Mouse (Mus musculus) kidney, embryonic 16.5 days (tissue): ENCODE results near the gene Gm11634. TPM values are rescaled to one million over a fixed set of nuclear protein-coding genes. Genes with fewer than 3 reads are reported as not detected.
"Not testable (repeated sequence)": the region's sequence is repeated elsewhere in the genome, so short reads cannot be mapped to it uniquely, and the experiment has no call there.

Source experiments
- ATAC-seq: fragments of 200-750 bp; cut with Nextera tagmentation; 2 replicates; pipeline ENCODE4 v1.8.0; 2017; ENCODE audit warnings: moderate TSS enrichment; ENCODE audit not compliant: low FRiP score, low TSS enrichment
- H3K27ac ChIP-seq: fragments of 300-500 bp; sonication (generic); 2 replicates; pipeline ENCODE4 v1.5.1; 2014; ENCODE audit warnings: low read length
- H3K27me3 ChIP-seq: fragments of 300-500 bp; sonication (generic); 2 replicates; pipeline ENCODE4 v1.6.1; 2014; ENCODE audit warnings: low read length, control low read depth, mixed read lengths; ENCODE audit not compliant: insufficient read depth
- H3K36me3 ChIP-seq: fragments of 300-500 bp; sonication (generic); 2 replicates; pipeline ENCODE4 v1.6.1; 2014; ENCODE audit warnings: low read length, control low read depth, mixed read lengths; ENCODE audit not compliant: insufficient read depth
- H3K4me1 ChIP-seq: fragments of 300-500 bp; sonication (generic); 2 replicates; pipeline ENCODE4 v1.6.1; 2014; ENCODE audit warnings: low read length, control low read depth, mixed read lengths; ENCODE audit not compliant: insufficient read depth
- H3K4me2 ChIP-seq: fragments of 300-500 bp; sonication (generic); replicated peaks from 2 replicates; pipeline ENCODE4 v1.6.1; 2014; ENCODE audit warnings: low read depth, low read length
- H3K4me3 ChIP-seq: fragments of 300-500 bp; sonication (generic); 2 replicates; pipeline ENCODE4 v1.5.1; 2014; ENCODE audit warnings: mild to moderate bottlenecking, low read length
- H3K9ac ChIP-seq: fragments of 300-500 bp; sonication (generic); replicated peaks from 2 replicates; pipeline ENCODE4 v1.6.1; 2014; ENCODE audit warnings: low read length
- H3K9me3 ChIP-seq: fragments of 300-500 bp; sonication (generic); 2 replicates; pipeline ENCODE4 v1.6.1; 2016; ENCODE audit warnings: low read length, control low read depth
- WGBS: fragments of 180-500 bp; shearing (Covaris S2); extraction: QIAGEN DNeasy Blood & Tissue Kit; methylation state at CpG from one replicate; pipeline ENCODE4 v1.1.7; 2014; 5-methylcytosine and 5-hydroxymethylcytosine counted together
- polyA plus RNA-seq: library from polyadenylated mRNA; unstranded; fragments of >200 nt; fragmentation: Nextera tagmentation; extraction: Ambion mirVana; gene quantifications from 2 replicates; pipeline ENCODE4 v1.2.1, GENCODE M21; 2015

The Gm11634 gene
- polyA plus RNA-seq, 1 experiment from 2014 or later = not detected

GRCm38 (mm10) chr11:101639761-101640160 lies 40.7 kb upstream of the Gm11634 start:
- H3K4me2 ChIP-seq = no peak overlapping the region

GRCm38 (mm10) chr11:101635660-101636059 lies 36.6 kb upstream of the Gm11634 start:
- 35% methylated on average over 10 of the region's 10 CpGs for WGBS
- Histone ChIP-seq H3K27me3 (no peaks in the 10 kb centered on the region), H3K36me3 (0 out of 2 replicates have a peak, but pooled peaks cover 7% of the 10 kb centered on the region), H3K27ac (no peak overlapping the region), H3K4me3 (no peak overlapping the region), H3K4me1 (no peaks in the 10 kb centered on the region), H3K9ac (no peak overlapping the region), H3K9me3 (no peaks in the 10 kb centered on the region), H3K4me2 (no peak overlapping the region)
- ATAC-seq = peak; percentile 35; the same call in 1 of the 2 replicates

More at GRCm38 (mm10) chr11:101639761-101640160, 40.7 kb upstream of the Gm11634 start:
- Histone ChIP-seq H3K27ac (no peak overlapping the region), H3K4me3 (no peak overlapping the region), H3K9me3 (no peaks in the 10 kb centered on the region), H3K36me3 (no peaks in the 10 kb centered on the region), H3K4me1 (0 out of 2 replicates have a peak, but pooled peaks cover 6% of the 10 kb centered on the region), H3K27me3 (no peaks in the 10 kb centered on the region), H3K9ac (no peak overlapping the region)
- WGBS = 91% methylated on average over 4 of the region's 4 CpGs
- ATAC-seq = no peak

DNA sequence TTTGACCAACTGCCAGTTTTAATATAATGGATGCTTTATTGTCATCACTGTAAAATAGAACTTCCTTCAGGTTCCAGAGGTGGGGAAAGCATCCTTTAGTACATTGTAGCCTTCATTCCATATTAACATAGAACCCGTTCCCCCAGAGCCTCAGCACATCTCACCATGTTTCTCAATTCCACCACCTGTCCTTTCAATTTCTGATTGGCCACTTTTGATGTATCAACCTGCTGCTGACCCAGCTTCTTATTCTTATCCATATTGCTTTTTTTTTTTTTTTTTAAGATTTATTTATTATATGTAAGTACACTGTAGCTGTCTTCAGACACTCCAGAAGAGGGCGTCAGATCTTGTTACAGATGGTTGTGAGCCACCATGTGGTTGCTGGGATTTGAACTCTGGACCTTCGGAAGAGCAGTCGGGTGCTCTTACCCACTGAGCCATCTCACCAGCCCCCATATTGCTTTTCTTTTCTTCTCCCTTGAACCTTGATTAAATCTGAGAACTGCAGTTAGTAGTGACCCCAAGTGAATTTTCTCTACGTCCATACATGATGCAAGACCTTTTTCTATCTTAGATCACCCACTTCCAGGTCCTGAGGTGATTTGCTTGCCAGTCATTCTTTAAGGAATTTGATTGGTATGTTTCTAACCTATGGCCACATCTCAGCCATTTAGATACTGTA lies 29.8 kb upstream of the Gm11634 start:
- not testable (repeated sequence) for H3K36me3 ChIP-seq, H3K27me3 ChIP-seq, H3K9me3 ChIP-seq, H3K9ac ChIP-seq, H3K27ac ChIP-seq, ATAC-seq, H3K4me1 ChIP-seq
- H3K4me3 ChIP-seq = 0 out of 2 replicates have a peak overlapping the region, but pooled peaks have one; percentile 15
- peak overlapping the region; percentile 80 for H3K4me2 ChIP-seq
- WGBS = 73% methylated on average over 4 of the region's 5 CpGs

GRCm38 (mm10) chr11:101627857-101628559 lies 29.0 kb upstream of the Gm11634 start:
- WGBS = under 1% methylated on average over 33 of the region's 33 CpGs

GRCm38 (mm10) chr11:101626995-101627856 lies 28.2 kb upstream of the Gm11634 start, which contains the start of gene Rdm1:
Gene Rdm1, plus strand, starts transcription at chr11:101627195.
- Histone ChIP-seq H3K4me3 (peak within 1 kb of the TSS; percentile 66), H3K27ac (peak within 1 kb of the TSS; percentile 100), H3K27me3 (no peaks in the 10 kb centered on the region), H3K4me1 (peaks cover 6% of the 10 kb centered on the region; the same call in 1 of the 2 replicates), H3K4me2 (peak within 1 kb of the TSS; percentile 80), H3K9me3 (no peaks in the 10 kb centered on the region), H3K36me3 (no peaks in the 10 kb centered on the region), H3K9ac (peak within 1 kb of the TSS; percentile 94)
- ATAC-seq = peak; percentile 97
- WGBS = under 1% methylated on average over 32 of the region's 34 CpGs

More at GRCm38 (mm10) chr11:101627857-101628559, 29.0 kb upstream of the Gm11634 start:
- Histone ChIP-seq H3K4me3 (peak overlapping the region; percentile 66), H3K4me1 (peaks cover 6% of the 10 kb centered on the region; the same call in 1 of the 2 replicates), H3K27ac (peak overlapping the region; percentile 100), H3K4me2 (peak overlapping the region; percentile 80), H3K27me3 (no peaks in the 10 kb centered on the region), H3K9ac (peak overlapping the region; percentile 94), H3K9me3 (no peaks in the 10 kb centered on the region), H3K36me3 (no peaks in the 10 kb centered on the region)
- peak; percentile 53 for ATAC-seq

DNA sequence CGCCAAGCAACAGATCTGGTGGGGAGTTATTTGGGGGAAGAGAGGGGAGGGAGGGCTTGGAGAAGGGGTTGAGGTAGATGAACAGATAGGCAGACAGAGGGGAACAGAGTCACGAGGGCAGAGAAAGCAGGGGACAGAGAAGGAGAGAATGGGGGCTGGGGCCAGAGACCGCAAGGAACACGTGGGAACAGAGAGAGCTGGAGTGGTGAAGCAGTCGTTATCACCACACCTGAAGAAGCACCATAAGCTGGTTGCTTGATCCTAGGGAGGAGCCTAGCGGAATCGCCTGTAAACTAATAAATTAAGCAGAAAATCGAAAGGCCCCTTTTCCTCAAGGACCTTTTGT lies 27.6 kb upstream of the Gm11634 start:
- 1% methylated on average over 8 of the region's 8 CpGs for WGBS
- Histone ChIP-seq H3K27ac (peak overlapping the region; percentile 100), H3K9ac (peak overlapping the region; percentile 78), H3K4me1 (peaks cover 6% of the 10 kb centered on the region; the same call in 1 of the 2 replicates), H3K9me3 (no peaks in the 10 kb centered on the region), H3K27me3 (no peaks in the 10 kb centered on the region), H3K36me3 (no peaks in the 10 kb centered on the region), H3K4me3 (peak overlapping the region; percentile 51), H3K4me2 (peak overlapping the region; percentile 80)
- ATAC-seq = peak; percentile 11; the same call in 1 of the 2 replicates

- H3K27ac ChIP-seq, H3K9ac ChIP-seq, H3K36me3 ChIP-seq, H3K27me3 ChIP-seq, H3K4me3 ChIP-seq, H3K9me3 ChIP-seq, H3K4me2 ChIP-seq, ATAC-seq, H3K4me1 ChIP-seq: not testable (repeated sequence)
- WGBS = 74% methylated on average over 11 of the region's 11 CpGs
Measured at GRCm38 (mm10) chr11:101620022-101620655, 21.1 kb upstream of the Gm11634 start.

DNA sequence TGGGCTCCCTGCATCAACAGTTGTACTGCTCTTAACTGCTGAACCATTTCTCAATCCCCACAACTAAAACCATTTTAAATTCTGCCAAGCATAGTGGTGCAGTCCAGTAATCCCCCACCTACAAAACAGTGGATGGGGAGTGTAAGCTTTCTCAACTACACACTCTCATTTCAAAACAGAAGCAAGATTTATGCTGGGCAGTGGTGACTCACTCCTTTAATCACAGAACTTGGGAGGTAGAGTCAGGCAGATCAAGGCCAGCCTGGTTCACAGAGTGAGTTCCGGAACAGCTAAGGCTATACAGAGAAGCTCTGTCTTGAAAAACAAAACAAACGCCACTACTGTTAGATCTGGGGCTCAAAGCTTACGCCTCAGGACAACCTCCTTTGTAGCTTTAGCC lies 19.5 kb upstream of the Gm11634 start:
- H3K4me2 ChIP-seq = no peak overlapping the region
- no peak overlapping the region for H3K27ac ChIP-seq
- H3K9me3 ChIP-seq = no peaks in the 10 kb centered on the region
- no peaks in the 10 kb centered on the region for H3K36me3 ChIP-seq
- WGBS = 80% methylated on average over 3 of the region's 3 CpGs
- H3K27me3 ChIP-seq = no peaks in the 10 kb centered on the region
- no peak for ATAC-seq
- no peak overlapping the region for H3K9ac ChIP-seq
- no peak overlapping the region for H3K4me3 ChIP-seq
- H3K4me1 ChIP-seq = peaks cover 6% of the 10 kb centered on the region; the same call in 1 of the 2 replicates

- H3K27ac ChIP-seq = no peak overlapping the region
- 15% methylated on average over 8 of the region's 8 CpGs for WGBS
- no peaks in the 10 kb centered on the region for H3K9me3 ChIP-seq
- H3K36me3 ChIP-seq = no peaks in the 10 kb centered on the region
- H3K4me3 ChIP-seq = no peak overlapping the region
- H3K4me2 ChIP-seq = peak overlapping the region; percentile 25; the same call in 1 of the 2 replicates
- H3K27me3 ChIP-seq = no peaks in the 10 kb centered on the region
- ATAC-seq = peak; percentile 63; the same call in 1 of the 2 replicates
- no peak overlapping the region for H3K9ac ChIP-seq
- peaks cover 6% of the 10 kb centered on the region; the same call in 1 of the 2 replicates for H3K4me1 ChIP-seq
Measured at GRCm38 (mm10) chr11:101617849-101618248, 18.8 kb upstream of the Gm11634 start.
